Mouse (Mus musculus) CH12.LX (cell line): ENCODE results near the gene Gss.

Experiments
- BHLHE40 ChIP-seq: IDR thresholded peaks from 2 replicates; pipeline ENCODE4 v1.6.1; 2011; ENCODE audit warnings: mild to moderate bottlenecking, low read depth, low read length, improper control_type of control experiment
- CTCF ChIP-seq, 2 experiments: IDR thresholded peaks in 1 of 2; conservative IDR thresholded peaks in 1 of 2; 2 replicates each; pipeline ENCODE4 v1.5.1; 2011 to 2012; ENCODE audit warnings: low read depth in 2 of 2, low read length in 2 of 2, improper control_type of control experiment in 1 of 2, inconsistent platforms in 1 of 2, mild to moderate bottlenecking in 1 of 2, moderate library complexity in 1 of 2
- EP300 ChIP-seq: IDR thresholded peaks from 2 replicates; pipeline ENCODE4 v1.6.1; 2011; ENCODE audit warnings: low read length, improper control_type of control experiment
- GABPA ChIP-seq: IDR thresholded peaks from 2 replicates; pipeline ENCODE4 v1.6.1; 2012; ENCODE audit warnings: low read depth, low read length, improper control_type of control experiment, inconsistent platforms; ENCODE audit not compliant: insufficient replicate concordance
- MAX ChIP-seq: IDR thresholded peaks from 2 replicates; pipeline ENCODE4 v1.6.1; 2011; ENCODE audit warnings: low read length, improper control_type of control experiment
- MAZ ChIP-seq: IDR thresholded peaks from 2 replicates; pipeline ENCODE4 v1.6.1; 2012; ENCODE audit warnings: low read depth, mild to moderate bottlenecking, inconsistent platforms, low read length, improper control_type of control experiment, moderate library complexity
- MEF2A ChIP-seq: IDR thresholded peaks from 2 replicates; pipeline ENCODE4 v1.6.1; 2014; ENCODE audit warnings: low read depth, mild to moderate bottlenecking, inconsistent platforms, low read length, improper control_type of control experiment, borderline replicate concordance
- NRF1 ChIP-seq: IDR thresholded peaks from 2 replicates; pipeline ENCODE4 v1.6.1; 2014; ENCODE audit warnings: low read depth, mild to moderate bottlenecking, inconsistent platforms, low read length, improper control_type of control experiment, moderate library complexity
- PAX5 ChIP-seq: IDR thresholded peaks from 2 replicates; pipeline ENCODE4 v1.6.1; 2012; ENCODE audit warnings: low read length, inconsistent platforms, mixed read lengths
- POLR2A ChIP-seq: IDR thresholded peaks from 2 replicates; pipeline ENCODE4 v1.6.1; 2011; ENCODE audit warnings: low read depth, mild to moderate bottlenecking, improper control_type of control experiment, low read length
- SMC3 ChIP-seq: IDR thresholded peaks from 2 replicates; pipeline ENCODE4 v1.6.1; 2011; ENCODE audit warnings: low read depth, low read length, improper control_type of control experiment
- TBP ChIP-seq: conservative IDR thresholded peaks from 2 replicates; pipeline ENCODE4 v1.6.1; 2011; ENCODE audit warnings: low read depth, low read length, improper control_type of control experiment
- USF2 ChIP-seq: conservative IDR thresholded peaks from 2 replicates; pipeline ENCODE4 v1.6.1; 2011; ENCODE audit warnings: low read depth, low read length, improper control_type of control experiment

DNA sequence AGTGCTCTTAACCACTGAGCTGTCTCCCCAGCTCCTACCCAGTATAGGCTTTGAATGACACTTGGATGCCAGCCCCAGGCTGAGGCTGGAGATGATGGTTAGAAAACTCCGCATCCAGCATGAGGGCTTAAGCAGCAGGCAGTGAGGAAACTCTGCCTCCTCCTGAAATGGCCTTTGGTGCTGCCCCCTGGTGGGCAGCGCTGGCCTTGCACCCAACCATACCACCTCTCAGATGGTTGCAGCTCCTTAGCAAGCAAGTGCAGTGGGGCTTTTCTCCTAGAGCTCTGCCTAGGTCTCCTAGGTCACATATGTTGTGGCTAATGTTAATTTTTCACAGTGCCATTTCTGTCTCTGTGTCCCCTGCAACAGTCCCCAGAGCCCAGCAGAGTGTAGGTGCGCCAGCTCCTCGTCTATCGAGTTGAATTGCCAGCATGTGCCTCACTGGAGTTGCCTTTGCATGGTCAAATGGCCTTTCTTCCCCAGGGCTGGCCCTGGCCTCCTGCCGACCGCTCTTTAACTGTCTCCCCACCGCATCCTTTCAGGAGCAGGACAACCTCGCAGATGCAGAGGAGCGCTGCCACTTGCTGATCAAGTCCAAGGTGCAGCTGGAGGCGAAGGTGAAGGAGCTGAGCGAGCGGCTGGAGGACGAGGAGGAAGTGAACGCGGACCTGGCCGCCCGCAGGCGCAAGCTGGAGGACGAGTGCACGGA is 34.6 kb upstream of the Gss start:
- TF ChIP-seq POLR2A (no peak), CTCF (conservative IDR thresholded peaks at IDR 0.05 in 1 of 2, IDR thresholded peaks at IDR 0.05 in 1 of 2; ENCODE audit: low read depth in 2 of 2, low read length in 2 of 2) (peak; percentile 82 to 94), USF2 (no peak), MEF2A (no peak), SMC3 (peak; percentile 77), MAZ (no peak), PAX5 (no peak), NRF1 (no peak), GABPA (no peak), MAX (no peak), TBP (no peak), EP300 (no peak), BHLHE40 (no peak)
